Mouse (Mus musculus) brain, embryonic 18.5 days (tissue): ENCODE measurements around the gene Gpc3.
"Not testable (repeated sequence)": the region's sequence is repeated elsewhere in the genome, so short reads cannot be mapped to it uniquely, and the experiment has no call there.

Source experiments
- DNase-seq: peaks from one replicate; pipeline ENCODE4 v3.0.0-alpha.2; 2012; ENCODE audit warnings: low read depth, low spot score

Gpc3 gene

DNA sequence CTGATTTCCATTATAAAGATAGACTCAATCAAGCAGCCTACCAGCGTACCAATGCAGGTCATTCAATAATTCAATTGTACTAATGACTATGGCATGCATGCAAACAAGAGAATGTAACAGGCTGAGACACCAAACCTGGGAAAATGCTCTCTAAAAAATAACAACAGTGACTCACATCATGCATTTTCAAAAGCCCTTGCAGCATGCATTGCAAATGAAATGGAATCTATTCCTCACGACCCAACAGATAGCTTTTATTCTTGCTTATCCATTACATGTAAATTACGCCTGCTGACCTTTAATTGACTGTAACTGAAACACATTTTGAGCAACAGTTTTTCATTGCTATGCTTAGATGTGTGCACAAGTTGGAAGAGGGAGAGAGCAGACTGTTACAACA is 200.8 kb downstream of the Gpc3 start:
- DNase-seq: no peak

DNA sequence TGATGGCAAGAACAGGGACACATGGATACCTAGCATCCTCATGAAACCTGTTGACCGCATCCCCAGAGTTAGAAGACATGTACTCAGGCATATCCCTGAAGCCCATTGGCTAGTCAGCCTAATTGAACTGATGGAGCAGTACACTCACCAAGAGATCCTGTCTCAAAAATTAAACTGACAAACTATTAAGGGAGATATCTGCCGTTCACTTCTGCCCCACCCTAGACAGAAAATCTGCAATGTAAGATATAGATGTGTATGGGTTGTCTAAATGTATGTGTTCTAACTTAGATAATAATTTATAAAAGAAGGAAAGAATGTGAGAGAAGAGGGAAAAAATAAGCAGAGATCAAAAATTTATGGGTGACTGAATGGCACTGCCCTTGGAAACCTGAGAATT is 212.6 kb downstream of the Gpc3 start:
- DNase-seq: no peak

GRCm38 (mm10) chrX:52375129-52375528 is 238.6 kb downstream of the Gpc3 start:
- no peak for DNase-seq

- no peak for DNase-seq
Measured at GRCm38 (mm10) chrX:52374209-52374608, 239.5 kb downstream of the Gpc3 start.

GRCm38 (mm10) chrX:52372436-52372835 is 241.3 kb downstream of the Gpc3 start:
- no peak for DNase-seq

- no peak for DNase-seq
Measured at GRCm38 (mm10) chrX:52369938-52370758, 243.6 kb downstream of the Gpc3 start.

DNA sequence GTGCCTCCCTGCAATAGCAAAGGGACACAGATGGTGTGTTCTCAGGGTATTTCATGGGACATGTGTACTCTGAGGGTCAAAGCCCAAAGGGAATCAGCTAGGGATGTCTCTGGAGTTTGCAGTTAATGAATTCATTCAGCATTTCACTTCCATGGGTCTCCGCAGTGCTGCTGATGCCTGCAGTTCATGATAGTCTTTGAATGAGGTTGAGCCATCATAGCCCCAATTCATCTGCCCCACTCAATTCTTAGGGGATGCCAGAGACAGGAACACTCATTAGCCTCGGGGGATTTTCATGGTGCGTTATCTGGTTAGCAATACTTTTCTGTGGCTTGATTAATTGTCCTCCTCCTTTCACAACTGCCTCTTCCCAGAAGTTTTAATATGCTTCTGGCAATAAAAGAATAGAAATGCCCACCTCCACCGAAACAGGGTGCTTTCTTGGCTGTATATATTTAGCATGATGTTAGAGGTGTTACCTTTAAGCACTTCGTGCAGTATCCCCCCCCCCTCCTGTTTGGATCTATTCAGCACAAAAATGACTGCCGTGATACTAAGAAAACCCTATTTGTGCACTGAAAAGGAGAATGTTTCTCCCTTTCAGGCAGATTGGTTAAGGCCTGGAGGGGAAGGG is 244.3 kb downstream of the Gpc3 start:
- no peak for DNase-seq

GRCm38 (mm10) chrX:52366826-52367225 is 246.9 kb downstream of the Gpc3 start:
- no peak for DNase-seq

DNA sequence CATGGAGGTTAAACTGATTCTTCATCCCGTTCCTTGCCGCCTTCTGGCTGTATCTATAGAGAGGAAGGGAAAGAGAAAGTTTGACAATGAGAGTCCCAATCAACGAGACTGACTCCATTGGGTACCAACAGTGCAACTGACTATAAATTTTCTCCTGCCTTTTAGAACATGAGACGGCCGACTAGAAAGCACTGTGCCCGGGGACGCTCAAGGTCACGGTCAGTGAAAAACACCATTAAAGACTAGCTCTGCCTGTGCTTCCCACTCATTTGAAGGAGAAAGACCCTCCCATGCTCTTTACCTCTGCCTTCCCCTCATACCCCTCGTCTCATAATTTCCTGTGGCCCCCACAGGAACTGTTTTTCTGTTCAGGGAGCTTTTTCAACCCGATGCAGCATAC is 248.0 kb downstream of the Gpc3 start:
- DNase-seq: no peak

DNA sequence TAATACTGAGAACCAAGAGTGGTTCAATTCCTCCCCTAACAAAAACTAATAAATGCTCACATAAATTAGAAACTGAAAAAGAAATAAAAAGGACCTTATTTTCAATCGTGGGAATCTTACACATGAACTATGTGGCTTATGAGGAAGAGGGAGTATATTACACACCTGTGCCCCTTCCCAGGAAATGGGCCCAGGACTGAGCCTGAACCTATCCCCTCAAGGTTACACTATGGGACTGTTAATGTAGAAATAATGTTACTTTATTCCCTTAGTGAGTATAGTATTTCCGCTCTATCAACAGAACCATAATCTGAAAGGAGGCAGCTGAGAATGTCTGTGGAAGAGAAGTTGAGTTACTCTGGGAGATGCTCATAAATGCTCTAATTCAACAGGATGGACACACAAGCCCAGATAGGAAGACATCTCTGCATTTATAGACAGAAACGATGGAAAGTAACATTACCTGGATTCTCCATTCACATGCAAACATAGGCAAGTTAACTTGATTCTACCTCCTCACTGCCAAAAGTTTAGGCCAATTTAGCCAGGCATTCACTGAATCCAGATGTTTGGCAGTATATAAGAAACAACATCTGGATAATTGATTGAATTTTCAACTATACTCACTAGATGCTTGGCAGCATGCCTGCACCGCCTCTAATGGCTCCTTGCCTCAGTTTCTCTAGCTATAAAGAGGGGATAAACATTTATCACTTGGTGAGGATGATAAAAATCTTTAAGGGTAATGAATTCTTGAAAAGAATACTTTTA is 251.3 kb downstream of the Gpc3 start:
- DNase-seq: no peak

- no peak for DNase-seq
Measured at GRCm38 (mm10) chrX:52352981-52353380, 260.8 kb downstream of the Gpc3 start.

- not testable (repeated sequence) for DNase-seq
Measured at GRCm38 (mm10) chrX:52350631-52351030, 263.1 kb downstream of the Gpc3 start.

GRCm38 (mm10) chrX:52348773-52349172 is 265.0 kb downstream of the Gpc3 start:
- no peak for DNase-seq

DNA sequence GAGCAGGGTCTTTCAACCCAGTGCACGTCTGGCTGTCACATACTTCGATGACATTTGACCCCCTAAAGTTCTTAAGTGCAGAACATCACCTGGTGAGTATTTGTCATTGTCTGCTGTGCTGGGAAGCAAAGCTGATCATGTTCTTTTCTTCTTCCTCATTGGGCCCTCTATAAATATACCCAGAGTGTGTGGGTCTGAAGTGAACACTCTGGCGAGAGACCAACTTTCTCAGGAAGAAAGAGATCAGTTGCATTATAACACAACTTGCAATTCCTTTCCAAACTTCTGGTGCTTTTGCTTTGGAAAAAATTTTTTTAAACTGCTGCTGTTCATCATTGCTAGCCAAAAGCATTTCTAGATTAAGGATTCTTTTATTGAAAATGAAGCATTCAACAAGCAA is 269.7 kb downstream of the Gpc3 start:
- no peak for DNase-seq

- DNase-seq: no peak
Measured at GRCm38 (mm10) chrX:52340251-52340650, 273.5 kb downstream of the Gpc3 start.

- DNase-seq: no peak
Measured at GRCm38 (mm10) chrX:52321791-52322190, 292.0 kb downstream of the Gpc3 start.

DNA sequence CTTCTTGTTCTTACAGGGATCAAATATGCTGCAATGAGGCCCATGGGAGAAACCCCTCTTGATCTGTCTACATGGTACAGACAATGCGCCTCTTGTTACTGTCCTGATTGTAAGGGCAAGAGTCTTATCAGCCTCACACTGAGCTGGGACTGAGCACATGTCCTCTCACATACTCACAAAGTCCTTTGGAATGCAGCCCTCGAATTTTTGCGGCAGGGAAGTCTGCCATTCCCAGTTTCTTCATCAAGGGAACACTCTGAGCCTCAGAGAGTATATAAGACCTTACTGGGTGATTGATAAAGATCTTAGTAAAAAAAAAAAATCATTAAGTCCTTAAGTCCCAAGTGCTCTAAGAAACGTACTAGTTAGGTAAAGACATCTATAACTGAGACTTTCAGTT is 293.1 kb downstream of the Gpc3 start:
- no peak for DNase-seq

DNA sequence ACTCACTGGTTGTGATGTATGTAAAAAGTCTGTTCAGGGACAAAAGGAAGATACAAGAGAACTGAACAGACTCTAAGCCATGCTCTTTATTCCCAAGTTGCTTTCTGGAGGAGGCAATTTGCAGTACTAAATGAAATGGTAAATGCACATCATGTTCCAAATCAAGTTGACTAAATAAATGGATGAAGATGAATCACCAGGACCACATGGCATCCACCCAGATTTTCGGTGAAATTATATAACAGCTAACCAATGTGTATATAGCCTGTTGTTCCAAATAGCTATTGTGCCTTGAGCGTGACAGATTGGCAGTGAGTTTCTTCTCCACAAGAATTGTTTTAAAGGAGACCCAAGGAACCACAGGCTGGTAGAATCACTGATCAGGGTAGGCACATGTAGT is 302.8 kb downstream of the Gpc3 start:
- DNase-seq: no peak

GRCm38 (mm10) chrX:52305226-52305625 is 308.5 kb downstream of the Gpc3 start:
- DNase-seq: no peak

- DNase-seq: no peak
Measured at GRCm38 (mm10) chrX:52288792-52289191, 325.0 kb downstream of the Gpc3 start.

GRCm38 (mm10) chrX:52287944-52288343 is 325.8 kb downstream of the Gpc3 start:
- no peak for DNase-seq

GRCm38 (mm10) chrX:52282070-52282469 is 331.7 kb downstream of the Gpc3 start:
- no peak for DNase-seq
